Mouse (Mus musculus) kidney, postnatal 4 days (tissue): ENCODE data around the gene Opn5.

Experiments used
- DNase-seq, 2 experiments: peaks; one replicate each; pipeline ENCODE4 v3.0.0; 2021; ENCODE audit warnings: mixed read lengths in 2 of 2

The Opn5 gene

GRCm38 (mm10) chr17:42611295-42611694 is at the start of gene Opn5:
Gene Opn5, minus strand, starts transcription at chr17:42611395.
- no peak for DNase-seq

GRCm38 (mm10) chr17:42658634-42659422 is 47.6 kb upstream of the Opn5 start:
- peak; percentile 63 to 70 for DNase-seq

GRCm38 (mm10) chr17:42643416-42643815 is 32.2 kb upstream of the Opn5 start:
- DNase-seq: no peak

- DNase-seq: no peak
These were observed 19.0 kb upstream of the Opn5 start for GRCm38 (mm10) chr17:42630206-42630605.

GRCm38 (mm10) chr17:42613043-42613737 is 2.0 kb upstream of the Opn5 start:
- peak; percentile 13 to 48 for DNase-seq

- DNase-seq: no peak
These were observed 2.9 kb downstream of the Opn5 start for GRCm38 (mm10) chr17:42608270-42608669.

GRCm38 (mm10) chr17:42602829-42603784 is 8.1 kb downstream of the Opn5 start:
- DNase-seq: peak; percentile 87 to 88

- no peak for DNase-seq
These were observed 24.7 kb downstream of the Opn5 start for GRCm38 (mm10) chr17:42586486-42586885.

- no peak for DNase-seq
These were observed 28.2 kb downstream of the Opn5 start for GRCm38 (mm10) chr17:42583029-42583331.

- DNase-seq: no peak
These were observed 28.7 kb downstream of the Opn5 start for GRCm38 (mm10) chr17:42582281-42583028.

- no peak for DNase-seq
These were observed 30.6 kb downstream of the Opn5 start for GRCm38 (mm10) chr17:42580623-42581022.

- DNase-seq: no peak
These were observed 31.0 kb downstream of the Opn5 start for GRCm38 (mm10) chr17:42580196-42580595.

GRCm38 (mm10) chr17:42576671-42577168 is 34.5 kb downstream of the Opn5 start:
- peak; percentile 4 to 31 for DNase-seq

- no peak for DNase-seq
These were observed 37.4 kb downstream of the Opn5 start for GRCm38 (mm10) chr17:42573786-42574185.

- no peak for DNase-seq
These were observed 61.6 kb downstream of the Opn5 start for GRCm38 (mm10) chr17:42549578-42549977.

- peak in 1 of 2 experiments; percentile 3 for DNase-seq
These were observed 81.0 kb downstream of the Opn5 start for GRCm38 (mm10) chr17:42530147-42530546.

GRCm38 (mm10) chr17:42509356-42510262 is 101.6 kb downstream of the Opn5 start:
- DNase-seq: no peak
